7 mouse cellular contexts compared by ENCODE assay signal in the genomic region with DNA sequence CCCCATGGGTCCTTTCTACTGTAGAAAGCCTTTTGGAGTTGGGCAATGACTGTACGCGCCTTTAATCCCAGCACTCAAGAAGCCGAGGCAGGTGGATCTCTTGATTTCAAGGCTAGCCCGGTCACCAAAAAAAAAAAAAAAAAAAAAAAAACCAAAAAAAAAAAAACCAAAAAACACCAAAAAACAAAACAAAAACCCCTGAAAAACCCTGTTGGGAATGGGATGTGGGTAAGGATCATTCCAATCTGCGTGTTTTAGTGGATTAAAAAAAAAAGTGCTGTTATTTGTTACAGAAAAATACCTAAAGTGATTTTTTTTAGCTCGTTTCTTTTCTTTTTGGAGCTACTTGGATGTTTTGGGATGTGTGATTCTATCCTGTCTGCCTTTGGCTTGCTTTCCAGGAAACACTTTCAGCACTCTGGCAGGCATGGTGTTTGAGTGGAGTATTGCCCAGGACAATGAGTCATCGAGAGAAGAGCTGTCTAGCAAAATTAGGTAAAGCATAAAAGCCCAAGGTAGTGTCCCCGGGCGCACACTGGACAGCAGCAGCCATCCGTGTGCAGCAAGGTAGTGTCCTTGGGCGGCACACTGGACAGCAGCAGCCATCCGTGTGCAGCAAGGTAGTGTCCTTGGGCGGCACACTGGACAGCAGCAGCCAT. TPM values are rescaled to one million over a fixed set of nuclear protein-coding genes. Genes with fewer than 3 reads are reported as not detected.
DNase-seq lines count a peak whose midpoint lies in the region; TF ChIP-seq lines count a peak whose summit lies in the region.

No protein-coding gene starts in this region.

- no peaks in the 10 kb centered on the region for H3K4me1 ChIP-seq in thymus, adult 2 months (replicated peaks; ENCODE audit: control insufficient read depth, insufficient read depth, low read length)
- no peaks in the 10 kb centered on the region for H3K4me1 ChIP-seq in embryonic facial prominence, embryonic 10.5 days

- peak; percentile 67 for DNase-seq in urinary bladder, postnatal 14 days (ENCODE audit: low spot score)
- DNase-seq in urinary bladder, adult 2 months (ENCODE audit: low spot score), result no peak
- DNase-seq in cerebellum, postnatal 14 days, result peak; percentile 12 to 38
- peak; percentile 42 for DNase-seq in layer of hippocampus, adult 9-10 months (ENCODE audit: low spot score)
- no peak for DNase-seq in thymus, adult 2 months
- DNase-seq in embryo, embryonic 10 days (ENCODE audit: low spot score), result no peak
- no peak for DNase-seq in embryonic facial prominence, embryonic 10.5 days (ENCODE audit: low spot score)

- WGBS in thymus, adult 2 months, result 93% methylated on average over 13 of the region's 13 CpGs
- 92% methylated on average over 13 of the region's 13 CpGs for WGBS in embryonic facial prominence, embryonic 10.5 days

- H3K4me3 ChIP-seq in thymus, adult 2 months (ENCODE audit: control insufficient read depth, insufficient read depth, low read length), result no peak overlapping the region
- no peak overlapping the region for H3K4me3 ChIP-seq in embryonic facial prominence, embryonic 10.5 days

- no peaks in the 10 kb centered on the region for H3K9me3 ChIP-seq in embryonic facial prominence, embryonic 10.5 days

- H3K36me3 ChIP-seq in thymus, adult 2 months (ENCODE audit: control insufficient read depth, insufficient read depth, low read length), result no peaks in the 10 kb centered on the region
- H3K36me3 ChIP-seq in embryonic facial prominence, embryonic 10.5 days (replicated peaks), result no peaks in the 10 kb centered on the region

- no peak for TF ChIP-seq CTCF in thymus, adult 2 months (IDR thresholded peaks at IDR 0.05; ENCODE audit: borderline replicate concordance, control insufficient read depth, extremely low read depth, insufficient read depth, low read length, poor library complexity)

- no peaks in the 10 kb centered on the region for H3K27me3 ChIP-seq in thymus, adult 2 months (ENCODE audit: control insufficient read depth, insufficient read depth, low read length)
- no peaks in the 10 kb centered on the region for H3K27me3 ChIP-seq in embryonic facial prominence, embryonic 10.5 days (replicated peaks; ENCODE audit: low read depth, poor library complexity, severe bottlenecking)

- H3K27ac ChIP-seq in thymus, adult 2 months (ENCODE audit: control insufficient read depth, insufficient read depth, low read length), result no peak overlapping the region
- no peak overlapping the region for H3K27ac ChIP-seq in embryonic facial prominence, embryonic 10.5 days (replicated peaks)

- no peak for TF ChIP-seq POLR2A in thymus, adult 2 months (IDR thresholded peaks at IDR 0.05; ENCODE audit: control insufficient read depth, extremely low read depth, insufficient read depth, low read length, poor library complexity)

RNA-seq across cellular contexts. Expression of a gene that starts 14.3 kb away (rescaled TPM):
- polyA plus RNA-seq in urinary bladder, adult 2 months (2012; rRNA removed), result 0.55 and 0.80 TPM in 2 replicates
- polyA plus RNA-seq in thymus, adult 2 months (2012; rRNA removed), result 1.5 and 1.6 TPM in 2 replicates
- polyA plus RNA-seq in embryonic facial prominence, embryonic 10.5 days (2016; fragmentation: Nextera tagmentation; extraction: Ambion mirVana), result 0.55 and 0.59 TPM in 2 replicates

RNA-seq across cellular contexts. Expression of a gene that starts 45.8 kb away (rescaled TPM):
- polyA plus RNA-seq in urinary bladder, adult 2 months (2012; rRNA removed), result 198 and 201 TPM in 2 replicates
- polyA plus RNA-seq in thymus, adult 2 months (2012; rRNA removed), result 252 and 262 TPM in 2 replicates
- 597 and 601 TPM in 2 replicates for polyA plus RNA-seq in embryonic facial prominence, embryonic 10.5 days (2016; fragmentation: Nextera tagmentation; extraction: Ambion mirVana)

Comparison
In these comparisons a context has a peak if more than half of its experiments do, and no peak if none do; other contexts are left out.
1. DNase-seq: peak in urinary bladder, postnatal 14 days (single experiment), cerebellum, postnatal 14 days (2 of 2) and layer of hippocampus, adult 9-10 months (single experiment); none in urinary bladder, adult 2 months (single experiment), thymus, adult 2 months (single experiment), embryo, embryonic 10 days (single experiment) and embryonic facial prominence, embryonic 10.5 days (single experiment).